In genomic region chr9:96729537-96730310, GRCm38 (mm10) we compare ENCODE assay signal across 11 mouse cellular contexts. TPM values are rescaled to one million over a fixed set of nuclear protein-coding genes. Genes with fewer than 3 reads are reported as not detected.
A peak's percentile ranks its signal among the peaks of the same experiment; 100 is the strongest.
DNase-seq lines count a peak whose midpoint lies in the region; ATAC-seq and TF ChIP-seq lines count a peak whose summit lies in the region.
"Had no signal": no experiment of that assay in that cellular context is flagged by ENCODE, and none has a peak within 500 bp of the region (broad histone marks: within the 10 kb centered on the region; RNA-seq: fewer than 3 reads in every experiment).

No protein-coding gene starts in this region.

- no peaks in the 10 kb centered on the region for H3K36me3 ChIP-seq in hindbrain, embryonic 13.5 days
- no peaks in the 10 kb centered on the region for H3K36me3 ChIP-seq in hindbrain, embryonic 11.5 days (ENCODE audit: control insufficient read depth, insufficient read depth, low read length)
- H3K36me3 ChIP-seq in ES-Bruce4 (ENCODE audit: control insufficient read depth, insufficient read depth, low read length, poor library complexity, severe bottlenecking), result no peaks in the 10 kb centered on the region
- no peaks in the 10 kb centered on the region for H3K36me3 ChIP-seq in hindbrain, postnatal 0 days (ENCODE audit: insufficient read depth, low read length)
- H3K36me3 ChIP-seq: limb, embryonic 12.5 days had no signal

- peak overlapping the region; percentile 68 for H3K9ac ChIP-seq in hindbrain, embryonic 13.5 days
- no peak overlapping the region for H3K9ac ChIP-seq in hindbrain, embryonic 11.5 days (ENCODE audit: low read depth, low read length)
- peak overlapping the region; percentile 11 for H3K9ac ChIP-seq in ES-Bruce4 (ENCODE audit: low read depth, poor library complexity, severe bottlenecking)
- H3K9ac ChIP-seq in hindbrain, postnatal 0 days (replicated peaks; ENCODE audit: low read length), result peak overlapping the region; percentile 67
- H3K9ac ChIP-seq: limb, embryonic 12.5 days had no signal

- no peak for DNase-seq in hindbrain, embryonic 11.5 days (ENCODE audit: low spot score)
- DNase-seq in R1 (ENCODE audit: low read depth, low spot score), result peak; percentile 65
- DNase-seq in hindbrain, postnatal 0 days (ENCODE audit: low spot score), result peak; percentile 58
- DNase-seq in testis, postnatal 10 days (ENCODE audit: low spot score), result no peak
- no peak for DNase-seq in natural killer cell, adult 2 months (ENCODE audit: low spot score in 2 of 2)
- no peak for DNase-seq in urinary bladder, adult 18-20 months (ENCODE audit: low spot score in 2 of 2)

- peaks cover 71% of the 10 kb centered on the region for H3K4me1 ChIP-seq in hindbrain, embryonic 13.5 days (replicated peaks)
- peaks cover 2% of the 10 kb centered on the region; the same call in 1 of the 2 replicates for H3K4me1 ChIP-seq in hindbrain, embryonic 11.5 days (replicated peaks; ENCODE audit: control insufficient read depth, insufficient read depth, low read length)
- peaks cover 3% of the 10 kb centered on the region for H3K4me1 ChIP-seq in ES-Bruce4 (ENCODE audit: control insufficient read depth, insufficient read depth, low read length)
- H3K4me1 ChIP-seq in hindbrain, postnatal 0 days (ENCODE audit: insufficient read depth, low read length), result peaks cover 27% of the 10 kb centered on the region

- peak overlapping the region; percentile 51 for H3K4me2 ChIP-seq in hindbrain, embryonic 13.5 days
- H3K4me2 ChIP-seq in hindbrain, embryonic 11.5 days (replicated peaks; ENCODE audit: low read depth, low read length), result no peak overlapping the region
- H3K4me2 ChIP-seq in hindbrain, postnatal 0 days (ENCODE audit: low read depth, low read length), result peak overlapping the region; percentile 59
- H3K4me2 ChIP-seq: limb, embryonic 12.5 days had no signal

- ATAC-seq in hindbrain, embryonic 13.5 days (ENCODE audit: low FRiP score), result no peak
- no peak for ATAC-seq in hindbrain, embryonic 11.5 days (ENCODE audit: low FRiP score)
- no peak for ATAC-seq in hindbrain, postnatal 0 days
- ATAC-seq: Patski had no signal

- TF ChIP-seq POLR2A in ES-Bruce4 (IDR thresholded peaks at IDR 0.05; ENCODE audit: insufficient read depth, low read length), result no peak

- no peak for TF ChIP-seq EP300 in ES-Bruce4 (IDR thresholded peaks at IDR 0.05; ENCODE audit: insufficient read depth, low read depth, low read length)

- WGBS in hindbrain, embryonic 13.5 days, result 65% methylated on average over 10 of the region's 10 CpGs
- 72% methylated on average over 10 of the region's 10 CpGs for WGBS in hindbrain, embryonic 11.5 days
- 64% methylated on average over 10 of the region's 10 CpGs for WGBS in hindbrain, postnatal 0 days

- H3K4me3 ChIP-seq in hindbrain, embryonic 13.5 days, result peak overlapping the region; percentile 44
- no peak overlapping the region for H3K4me3 ChIP-seq in hindbrain, embryonic 11.5 days (ENCODE audit: low read depth, low read length)
- peak overlapping the region; percentile 8; the same call in 1 of the 2 replicates for H3K4me3 ChIP-seq in ES-Bruce4 (ENCODE audit: low read depth, low read length)
- H3K4me3 ChIP-seq in hindbrain, postnatal 0 days (ENCODE audit: low read length), result peak overlapping the region; percentile 39
- H3K4me3 ChIP-seq: limb, embryonic 12.5 days had no signal

- H3K9me3 ChIP-seq in hindbrain, embryonic 13.5 days, result no peaks in the 10 kb centered on the region
- H3K9me3 ChIP-seq in hindbrain, embryonic 11.5 days (ENCODE audit: control insufficient read depth, low read length), result no peaks in the 10 kb centered on the region
- no peaks in the 10 kb centered on the region for H3K9me3 ChIP-seq in ES-Bruce4 (replicated peaks; ENCODE audit: control insufficient read depth, insufficient read depth, low read length, poor library complexity, severe bottlenecking)
- no peaks in the 10 kb centered on the region for H3K9me3 ChIP-seq in hindbrain, postnatal 0 days (ENCODE audit: low read length)
- H3K9me3 ChIP-seq: limb, embryonic 12.5 days had no signal

- no peaks in the 10 kb centered on the region for H3K27me3 ChIP-seq in hindbrain, embryonic 13.5 days
- H3K27me3 ChIP-seq in hindbrain, embryonic 11.5 days (ENCODE audit: control insufficient read depth, insufficient read depth, low read length), result no peaks in the 10 kb centered on the region
- H3K27me3 ChIP-seq in ES-Bruce4 (ENCODE audit: control insufficient read depth, insufficient read depth, low read length, poor library complexity, severe bottlenecking), result no peaks in the 10 kb centered on the region
- H3K27me3 ChIP-seq in hindbrain, postnatal 0 days (ENCODE audit: insufficient read depth, low read length), result no peaks in the 10 kb centered on the region
- H3K27me3 ChIP-seq: limb, embryonic 12.5 days; Patski had no signal

- no peak for TF ChIP-seq CTCF in ES-Bruce4 (IDR thresholded peaks at IDR 0.05; ENCODE audit: low read depth, low read length)
- no peak for TF ChIP-seq CTCF in hindbrain, postnatal 0 days (IDR thresholded peaks at IDR 0.05; ENCODE audit: low read depth)

- peak overlapping the region; percentile 89 for H3K27ac ChIP-seq in hindbrain, embryonic 13.5 days
- no peak overlapping the region for H3K27ac ChIP-seq in hindbrain, embryonic 11.5 days (ENCODE audit: low read depth, low read length)
- peak overlapping the region; percentile 65 for H3K27ac ChIP-seq in ES-Bruce4 (ENCODE audit: insufficient read depth, low read length)
- H3K27ac ChIP-seq in hindbrain, postnatal 0 days, result peak overlapping the region; percentile 87
- H3K27ac ChIP-seq: limb, embryonic 12.5 days; macrophage had no signal

RNA-seq across cellular contexts. Expression of gene Zbtb38, which starts 22.9 kb away (rescaled TPM):
- 42.2 and 44.0 TPM in 2 replicates for polyA plus RNA-seq in hindbrain, embryonic 13.5 days (2015; fragmentation: Nextera tagmentation; extraction: Ambion mirVana)
- 11.1 and 14.3 TPM in 2 replicates for polyA plus RNA-seq in hindbrain, embryonic 11.5 days (2014; fragmentation: Nextera tagmentation; extraction: Ambion mirVana)
- 23.8 and 28.1 TPM in 2 replicates for polyA plus RNA-seq in ES-Bruce4 (2011; ENCODE audit: insufficient read depth, insufficient read length, low read depth, missing spikeins)
- total RNA-seq in hindbrain, postnatal 0 days (2014; rRNA removed), result 36.2 and 46.5 TPM in 2 replicates
- 36.6 and 38.7 TPM in 2 replicates for polyA plus RNA-seq in hindbrain, postnatal 0 days (2015; fragmentation: Nextera tagmentation; extraction: Ambion mirVana)

Comparison
In these comparisons a context has a peak if more than half of its experiments do, and no peak if none do; other contexts are left out.
1. DNase-seq: peak in R1 (single experiment) and hindbrain, postnatal 0 days (single experiment); none in hindbrain, embryonic 11.5 days (single experiment), testis, postnatal 10 days (single experiment), natural killer cell, adult 2 months (0 of 2) and urinary bladder, adult 18-20 months (0 of 2).